Mouse (Mus musculus): Measurements from ENCODE around the gene Atxn7l3.

DNA sequence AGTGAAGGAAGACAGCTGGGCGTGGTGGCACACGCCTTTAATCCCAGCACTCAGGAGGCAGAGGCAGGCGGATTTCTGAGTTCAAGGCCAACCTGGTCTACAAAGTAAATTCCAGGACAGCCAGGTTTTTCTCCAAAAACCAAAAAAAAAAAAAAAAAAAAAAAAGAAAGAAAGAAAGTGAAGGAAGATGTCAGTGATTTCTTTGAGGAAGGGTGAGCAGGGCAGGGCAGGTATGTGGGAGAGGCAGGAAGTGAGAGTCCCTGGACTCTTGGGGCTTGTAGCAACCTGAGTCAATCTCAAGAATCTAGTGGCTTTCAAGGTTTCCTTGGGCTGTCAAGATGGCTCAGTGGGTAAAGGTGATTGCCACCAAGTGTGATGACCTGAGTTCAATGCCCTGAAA lies 48.0 kb upstream of the Atxn7l3 start:
- TF ChIP-seq CTCF (IDR thresholded peaks at IDR 0.05; ENCODE audit: low read depth, low read length) (no peak), TAL1 (conservative IDR thresholded peaks at IDR 0.05; ENCODE audit: low read depth, low read length) (no peak), GATA2 (IDR thresholded peaks at IDR 0.05; ENCODE audit: borderline replicate concordance, low read depth, low read length) (no peak)
